Mouse (Mus musculus) spleen, postnatal 36 days (tissue): ENCODE data around the gene Arid1b.
A peak's percentile ranks its signal among the peaks of the same experiment; 100 is the strongest.

Source experiments
- DNase-seq, 2 experiments: peaks; one replicate each; pipeline ENCODE4 v3.0.0; 2022; ENCODE audit warnings: low spot score in 2 of 2, mixed read lengths in 1 of 2

Gene Arid1b

GRCm38 (mm10) chr17:4993840-4994503, at the start of gene Arid1b:
Gene Arid1b, plus strand, starts transcription at chr17:4994332.
- peak; percentile 86 for DNase-seq

DNA sequence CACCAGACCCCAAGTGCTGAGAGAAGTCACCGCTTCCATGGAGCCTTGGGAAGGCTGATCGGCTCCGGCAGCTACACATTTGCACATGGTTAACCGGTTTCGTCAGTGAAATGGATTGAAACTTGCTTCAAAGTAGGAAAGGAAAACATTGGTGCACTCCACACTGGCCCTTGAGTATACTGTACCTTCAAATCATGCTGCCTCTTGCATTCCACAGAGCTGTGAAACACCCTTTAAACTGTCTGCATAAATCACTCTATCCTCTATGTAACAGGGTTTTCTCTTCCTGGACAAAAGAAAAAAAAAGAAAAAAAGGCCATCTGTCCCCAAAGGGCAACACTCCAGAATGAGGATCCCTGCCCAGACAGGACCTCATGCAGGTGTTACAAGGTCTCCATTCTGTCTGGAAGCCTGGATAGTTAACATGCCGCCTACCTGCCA, 48.8 kb upstream of the Arid1b start:
- DNase-seq: no peak

- DNase-seq: peak; percentile 33 to 48
These were observed 48.2 kb upstream of the Arid1b start for GRCm38 (mm10) chr17:4945871-4946331.

- DNase-seq: no peak
These were observed 47.6 kb upstream of the Arid1b start for GRCm38 (mm10) chr17:4946421-4946974.

DNA sequence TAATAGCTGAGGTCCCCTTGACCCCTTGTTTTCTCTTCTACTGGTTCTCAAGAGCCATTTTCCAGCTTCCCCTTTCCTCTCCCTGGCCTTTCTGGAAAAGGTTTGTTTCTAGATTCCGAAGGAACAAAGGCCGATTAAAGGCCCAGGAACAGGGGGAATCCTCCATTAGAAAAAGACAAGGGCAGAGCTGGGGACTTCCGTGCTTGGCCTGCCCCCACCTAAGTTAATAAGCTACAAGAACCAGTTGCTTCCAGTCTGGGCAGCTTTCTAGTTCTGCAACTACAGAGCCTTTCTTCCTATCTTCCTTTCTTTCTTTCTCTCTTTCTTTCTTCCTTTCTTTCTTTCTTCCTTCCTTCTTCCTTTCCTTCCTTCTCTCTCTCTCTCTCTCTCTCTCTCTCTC, 47.1 kb upstream of the Arid1b start:
- DNase-seq: no peak

DNA sequence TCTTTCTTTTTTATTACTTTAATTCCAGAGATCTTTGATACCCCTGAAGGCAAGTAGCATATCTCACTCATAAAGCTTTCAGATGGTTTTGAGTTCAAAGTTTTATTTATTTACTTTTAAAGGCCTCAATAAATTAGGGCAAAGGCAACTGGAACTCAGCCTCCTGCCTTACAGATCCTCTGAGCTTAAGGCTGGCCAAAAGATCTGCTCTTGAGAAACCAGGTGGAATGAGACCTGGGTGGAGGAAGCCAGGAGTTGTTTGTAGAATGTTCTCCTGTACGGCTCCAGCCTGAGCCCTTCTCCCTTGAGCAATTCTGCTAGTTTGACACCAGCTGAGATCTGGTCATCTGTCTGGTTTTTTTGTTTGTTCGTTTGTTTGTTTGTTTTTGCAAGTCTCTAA, 46.7 kb upstream of the Arid1b start:
- no peak for DNase-seq

DNA sequence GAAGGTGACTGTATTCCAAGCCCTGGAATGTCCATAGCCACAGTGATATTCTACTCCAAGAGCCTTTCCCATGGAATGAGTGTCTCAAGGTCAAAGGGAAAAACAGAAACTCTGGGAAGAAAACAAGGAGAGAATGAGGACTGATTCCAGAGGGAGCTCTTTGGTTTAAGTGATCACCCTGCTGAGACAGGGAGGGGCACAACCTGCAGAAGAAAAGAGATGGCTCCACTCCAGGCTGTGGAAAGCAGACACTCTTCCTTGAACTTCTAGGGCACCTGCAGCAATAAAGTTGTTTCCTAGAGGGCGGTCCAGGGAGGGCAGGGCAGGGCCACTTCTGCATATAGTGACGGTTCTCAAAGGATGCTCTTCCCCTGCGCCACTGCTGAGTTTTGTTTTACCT, 45.6 kb upstream of the Arid1b start:
- DNase-seq: no peak

DNA sequence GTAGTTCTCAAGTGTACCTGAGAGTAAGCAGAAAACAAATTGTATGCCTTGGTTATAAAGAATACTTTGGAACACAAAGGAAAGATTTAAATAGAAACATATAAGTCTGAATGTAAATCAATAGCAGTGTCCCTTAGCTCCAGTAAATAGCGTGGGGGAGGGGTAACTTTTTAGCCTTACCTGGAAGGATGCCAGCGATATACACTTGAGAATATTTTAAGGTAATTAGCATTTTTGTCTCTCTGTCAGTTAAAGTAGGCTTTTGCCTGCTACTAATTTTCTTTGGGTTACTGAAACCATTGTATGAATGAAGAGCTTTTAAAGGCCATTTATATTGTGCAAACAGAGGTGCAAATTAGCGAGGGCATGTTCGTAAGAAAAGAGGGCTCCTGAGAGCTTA, 39.7 kb upstream of the Arid1b start:
- no peak for DNase-seq

DNA sequence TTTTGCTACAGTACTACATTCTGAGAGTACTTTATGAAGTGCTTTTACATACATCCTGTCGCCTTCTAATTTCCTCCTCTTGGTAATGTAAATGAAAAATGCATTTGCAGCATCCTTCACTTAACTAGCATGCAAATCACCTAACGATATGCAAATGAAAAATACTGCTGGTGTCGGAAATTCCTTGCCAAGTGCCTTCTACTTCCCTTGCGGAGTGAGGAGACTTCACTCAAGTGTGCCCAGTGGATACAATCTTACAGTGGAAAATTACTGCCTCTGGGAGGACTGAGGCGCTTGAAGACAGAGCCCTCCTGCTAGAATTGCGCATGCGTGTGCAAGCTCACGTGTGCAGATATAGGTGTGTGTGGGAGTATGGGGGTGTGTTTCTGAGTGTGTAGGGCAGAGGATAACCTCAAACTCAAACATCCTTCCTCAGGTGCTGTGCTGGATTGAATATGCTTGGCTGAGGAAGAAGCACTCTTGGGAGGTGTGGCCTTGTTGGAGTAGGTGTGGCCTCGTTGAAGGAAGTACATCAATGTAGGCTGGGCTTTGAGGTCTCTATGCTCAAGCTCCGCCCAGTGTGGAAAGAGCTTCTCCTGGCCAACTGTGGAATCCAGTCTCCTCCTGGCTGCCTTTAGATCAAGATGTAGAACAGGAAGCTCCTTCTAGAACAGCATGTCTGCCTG, 29.8 kb upstream of the Arid1b start:
- DNase-seq: no peak

GRCm38 (mm10) chr17:4967201-4967600, 26.9 kb upstream of the Arid1b start:
- no peak for DNase-seq

DNA sequence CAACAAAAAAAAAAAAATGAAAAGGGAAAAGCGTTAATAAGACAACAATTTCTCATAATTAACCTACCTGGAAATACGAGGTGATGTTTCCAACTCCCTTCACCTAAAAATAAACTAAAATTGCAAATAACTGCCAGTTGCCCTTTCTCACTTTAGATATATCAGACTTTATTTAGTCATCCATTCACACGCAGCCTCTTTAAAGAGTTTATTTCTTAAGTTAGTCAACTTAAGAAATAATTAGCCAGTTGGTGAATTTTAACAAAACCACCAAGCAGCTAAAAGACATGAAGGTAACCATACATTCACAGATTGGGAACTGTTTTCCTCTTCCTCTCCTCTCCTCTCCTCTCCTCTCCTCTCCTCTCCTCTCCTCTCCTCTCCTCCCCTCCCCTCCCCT, 26.1 kb upstream of the Arid1b start:
- DNase-seq: no peak

DNA sequence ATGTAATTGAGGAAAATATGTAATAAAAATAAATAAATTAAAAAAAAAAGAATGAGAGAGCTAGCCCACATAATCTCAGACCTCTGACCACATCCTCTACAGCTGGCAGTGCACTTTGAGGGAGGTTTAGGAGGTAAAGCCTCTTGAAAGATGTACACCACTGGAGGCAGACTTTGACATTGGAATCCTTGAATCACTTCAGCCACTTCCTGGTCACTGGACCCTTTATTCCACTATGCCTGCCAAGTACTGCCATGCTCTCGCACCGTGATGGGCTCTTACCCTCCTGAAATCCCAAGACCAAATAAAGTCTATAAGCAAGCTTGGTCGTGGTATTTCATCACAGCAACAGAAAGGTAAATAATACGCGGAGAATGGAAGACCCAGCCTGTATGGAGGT, 25.3 kb upstream of the Arid1b start:
- DNase-seq: no peak

GRCm38 (mm10) chr17:4972261-4972660, 21.9 kb upstream of the Arid1b start:
- no peak for DNase-seq

DNA sequence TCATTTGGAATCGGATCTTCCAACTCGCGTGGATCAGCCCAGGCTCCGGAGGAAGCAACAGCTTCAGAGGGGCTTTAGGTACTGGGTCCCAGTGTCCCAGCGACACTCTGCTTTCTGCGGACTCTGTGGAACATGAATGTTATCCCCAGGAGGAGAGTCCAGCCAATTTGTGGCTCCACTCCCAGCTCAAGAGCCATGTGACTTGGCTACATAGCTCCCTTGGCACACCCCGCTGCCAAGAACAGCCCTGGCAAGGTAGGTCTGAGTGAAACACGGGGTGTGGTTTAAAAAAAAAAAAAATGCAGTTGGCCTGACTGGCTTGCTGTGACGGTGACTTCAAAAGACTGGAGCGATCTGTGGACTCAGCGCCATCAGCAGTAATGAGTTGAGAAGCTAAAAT, 19.4 kb upstream of the Arid1b start:
- DNase-seq: no peak

- peak in 1 of 2 experiments; percentile 9 for DNase-seq
These were observed 14.0 kb upstream of the Arid1b start for GRCm38 (mm10) chr17:4980151-4980550.

DNA sequence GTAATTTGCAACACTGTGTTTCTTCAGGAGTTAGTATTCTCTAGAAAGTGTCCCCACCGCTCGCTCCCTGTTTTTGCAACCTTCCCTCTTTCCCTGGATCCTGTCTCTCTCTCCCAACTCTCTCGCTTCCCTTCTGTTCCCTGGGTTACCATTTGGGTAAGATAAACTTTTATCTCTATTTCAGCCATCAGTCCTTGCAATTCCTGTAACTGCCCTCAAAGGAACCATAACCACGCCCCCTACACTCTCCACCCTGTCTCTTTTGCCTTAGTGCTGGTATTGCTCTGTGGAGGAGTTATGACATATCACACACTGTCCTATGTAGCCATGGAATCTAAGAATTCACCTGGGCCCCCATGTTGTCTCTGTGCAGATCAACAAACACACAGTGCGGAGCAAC, 11.3 kb upstream of the Arid1b start:
- no peak for DNase-seq

DNA sequence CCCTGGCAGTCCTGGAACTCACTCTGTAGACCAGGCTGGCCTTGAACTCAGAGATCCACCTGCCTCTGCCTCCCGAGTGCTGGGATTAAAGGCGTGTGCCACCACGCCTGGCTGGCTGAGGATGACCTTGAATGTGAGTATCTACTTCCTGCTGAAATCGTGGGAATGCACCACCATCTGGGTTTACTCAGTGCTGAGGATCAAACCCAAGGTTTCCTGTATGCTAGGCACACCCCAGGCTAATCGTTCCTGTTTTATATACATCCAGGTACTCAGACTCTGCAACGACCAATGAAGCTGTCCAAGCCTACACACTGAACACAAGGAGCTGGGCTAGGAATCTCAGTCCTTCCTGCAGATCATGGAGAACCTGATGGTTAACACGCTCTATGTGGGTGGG, 9.4 kb upstream of the Arid1b start:
- no peak for DNase-seq

DNA sequence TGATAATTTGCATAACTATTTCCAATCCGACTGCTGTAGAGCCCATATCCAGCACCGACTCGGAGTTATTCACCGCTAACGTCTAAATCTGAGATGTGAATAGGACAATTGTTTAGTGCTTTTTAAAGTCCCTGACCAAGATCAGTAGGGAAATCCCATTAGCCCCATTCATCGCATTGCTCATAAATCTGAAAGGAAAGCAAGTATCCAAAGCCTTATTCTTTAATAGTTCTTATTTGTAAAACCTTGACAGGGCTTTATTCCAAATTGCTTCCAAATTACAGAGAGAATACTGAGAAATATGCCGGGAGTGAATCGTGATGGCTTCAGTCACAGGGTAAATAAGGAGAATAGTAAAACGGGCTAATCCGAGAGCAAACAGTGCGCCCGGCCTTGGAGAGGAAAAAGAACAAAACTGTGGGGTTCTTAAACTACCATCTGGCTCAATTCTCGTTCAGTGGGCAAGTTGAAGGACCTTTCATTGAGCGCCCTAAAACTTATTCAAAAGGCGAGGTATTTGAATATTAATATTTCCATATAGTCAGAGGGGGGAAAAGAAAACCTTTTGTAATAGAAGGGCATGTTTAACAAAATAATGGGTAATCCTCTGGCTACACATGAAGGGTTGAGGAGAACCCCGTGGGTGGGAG, 3.1 kb upstream of the Arid1b start:
- no peak for DNase-seq

- DNase-seq: no peak
These were observed 2.5 kb upstream of the Arid1b start for GRCm38 (mm10) chr17:4991600-4991999.

DNA sequence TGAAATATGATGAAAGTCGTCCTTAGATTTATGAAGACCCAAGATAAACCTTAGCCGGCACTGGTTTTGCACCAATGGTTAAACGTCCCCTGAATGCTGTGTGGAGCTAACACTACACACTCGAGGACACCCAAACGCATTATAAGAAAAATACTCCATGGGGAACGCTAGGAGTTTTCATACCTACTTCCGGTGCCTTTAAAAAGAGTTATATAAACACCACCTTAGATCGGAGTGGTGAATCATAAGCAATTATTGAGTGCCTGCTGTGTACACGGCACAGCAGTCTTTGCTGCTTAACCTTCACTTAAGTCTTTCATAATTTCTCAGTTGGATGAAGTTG, 664 bp upstream of the Arid1b start:
- no peak for DNase-seq

DNA sequence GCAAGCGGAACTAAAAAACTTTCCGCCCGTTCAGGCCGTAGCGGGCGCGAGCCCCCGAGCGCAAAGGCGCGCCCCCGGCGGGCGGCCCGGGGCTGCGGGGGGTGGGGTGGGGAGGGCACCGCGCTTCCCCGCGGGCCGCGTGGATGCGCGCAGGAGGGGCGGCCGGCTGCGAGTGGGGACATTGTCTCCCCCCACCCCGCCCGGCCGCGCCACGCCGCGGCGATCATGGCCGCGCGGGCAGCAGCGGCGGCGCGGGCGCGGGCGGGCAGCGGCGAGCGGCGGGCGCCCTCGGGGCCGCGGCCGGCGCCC, 326 bp downstream of the Arid1b start:
- DNase-seq: no peak

- peak; percentile 69 to 73 for DNase-seq
These were observed 855 bp downstream of the Arid1b start for GRCm38 (mm10) chr17:4994813-4995560.
